Mouse (Mus musculus): ENCODE measurements around the gene Zbtb12.

- TF ChIP-seq CTCF (IDR thresholded peaks at IDR 0.05; ENCODE audit: low read depth) (no peak), EP300 (IDR thresholded peaks at IDR 0.05; ENCODE audit: low read depth) (no peak)
These were observed 31.7 kb upstream of the Zbtb12 start for GRCm38 (mm10) chr17:34847615-34848014.

All from liver, embryonic 14.5 days (tissue).